Mouse (Mus musculus): ENCODE results near the gene Ulk4.

GRCm38 (mm10) chr9:121320433-121320832, 43.4 kb upstream of the Ulk4 start:
- TF ChIP-seq CTCF (conservative IDR thresholded peaks at IDR 0.05; ENCODE audit: low read length) (no peak), POU5F1 (IDR thresholded peaks at IDR 0.05; ENCODE audit: borderline replicate concordance, low read length) (no peak), NANOG (IDR thresholded peaks at IDR 0.05; ENCODE audit: borderline replicate concordance, low read length) (no peak)

Measured in E14TG2a.4 (cell line).